Mouse (Mus musculus) olfactory bulb, adult 2 months (tissue): Measurements from ENCODE around the gene Abracl. TPM values are rescaled to one million over a fixed set of nuclear protein-coding genes. Genes with fewer than 3 reads are reported as not detected.

ENCODE experiments used
- H3K27ac ChIP-seq: fragments of 200-500 bp; 2 replicates; pipeline ENCODE4 v1.5.1; 2012; ENCODE audit warnings: low read depth, low read length; ENCODE audit not compliant: insufficient read depth
- H3K4me1 ChIP-seq: fragments of 200-500 bp; 2 replicates; pipeline ENCODE4 v1.6.1; 2012; ENCODE audit warnings: low read length; ENCODE audit not compliant: control insufficient read depth, insufficient read depth
- H3K4me3 ChIP-seq: fragments of 200-500 bp; 2 replicates; pipeline ENCODE4 v1.5.1; 2012; ENCODE audit warnings: mild to moderate bottlenecking, low read depth, low read length, moderate library complexity; ENCODE audit not compliant: insufficient read depth
- CTCF ChIP-seq: fragments of 200-500 bp; IDR thresholded peaks from 2 replicates; pipeline ENCODE4 v1.5.1; 2012; ENCODE audit warnings: low read depth, mild to moderate bottlenecking, low read length, moderate library complexity; ENCODE audit not compliant: insufficient read depth
- POLR2A ChIP-seq: fragments of 200-500 bp; IDR thresholded peaks from 2 replicates; pipeline ENCODE4 v1.6.1; 2012; ENCODE audit warnings: mild to moderate bottlenecking, low read depth, low read length, moderate library complexity; ENCODE audit not compliant: insufficient read depth
- WGBS: fragments of 180-500 bp; shearing (Covaris S2); methylation state at CpG from one replicate; pipeline ENCODE4 v1.1.7; 2018; 5-methylcytosine and 5-hydroxymethylcytosine counted together
- polyA plus RNA-seq: library from polyadenylated mRNA; stranded (reverse); fragments of >200 nt; gene quantifications from 2 replicates; pipeline ENCODE4 v1.2.4, GENCODE M21; 2012; ENCODE audit warnings: low replicate concordance; ENCODE audit not compliant: missing spikeins, insufficient read depth, insufficient read length

Gene Abracl
- polyA plus RNA-seq, 1 experiment = not detected

- no peak overlapping the region for H3K4me3 ChIP-seq
- H3K27ac ChIP-seq = no peak overlapping the region
- no peaks in the 10 kb centered on the region for H3K4me1 ChIP-seq
- TF ChIP-seq CTCF (no peak), POLR2A (no peak)
Observed at GRCm38 (mm10) chr10:18046380-18046779, 23.3 kb upstream of the Abracl start.

- H3K27ac ChIP-seq = no peak overlapping the region
- TF ChIP-seq CTCF = no peak
- no peak for TF ChIP-seq POLR2A
- no peak overlapping the region for H3K4me3 ChIP-seq
- no peaks in the 10 kb centered on the region for H3K4me1 ChIP-seq
- 74% methylated on average over 5 of the region's 5 CpGs for WGBS
Observed at GRCm38 (mm10) chr10:18036849-18037248, 13.8 kb upstream of the Abracl start.

DNA sequence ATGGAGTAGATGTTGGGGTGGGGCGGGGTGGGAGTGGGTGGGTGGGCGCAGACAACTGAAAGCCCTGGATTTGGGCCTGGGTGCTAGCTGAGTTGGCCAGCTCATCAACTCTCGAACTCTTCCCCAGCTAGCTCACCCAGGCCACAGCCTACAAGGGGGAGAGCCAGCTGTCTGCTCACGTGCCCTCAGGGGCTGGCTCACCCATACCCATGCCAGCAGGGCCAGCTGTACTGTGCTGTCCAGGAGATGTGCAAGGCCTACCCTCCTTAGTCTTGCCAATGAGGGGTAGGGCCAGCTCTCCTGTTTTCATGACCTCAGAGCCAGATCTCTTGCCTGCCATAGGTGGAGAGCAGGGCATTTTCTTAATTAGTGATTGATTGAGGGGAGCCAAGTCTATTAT lies 11.3 kb upstream of the Abracl start:
- WGBS = 90% methylated on average over 4 of the region's 4 CpGs
- Histone ChIP-seq H3K27ac (no peak overlapping the region), H3K4me3 (no peak overlapping the region), H3K4me1 (no peaks in the 10 kb centered on the region)
- TF ChIP-seq CTCF = no peak

DNA sequence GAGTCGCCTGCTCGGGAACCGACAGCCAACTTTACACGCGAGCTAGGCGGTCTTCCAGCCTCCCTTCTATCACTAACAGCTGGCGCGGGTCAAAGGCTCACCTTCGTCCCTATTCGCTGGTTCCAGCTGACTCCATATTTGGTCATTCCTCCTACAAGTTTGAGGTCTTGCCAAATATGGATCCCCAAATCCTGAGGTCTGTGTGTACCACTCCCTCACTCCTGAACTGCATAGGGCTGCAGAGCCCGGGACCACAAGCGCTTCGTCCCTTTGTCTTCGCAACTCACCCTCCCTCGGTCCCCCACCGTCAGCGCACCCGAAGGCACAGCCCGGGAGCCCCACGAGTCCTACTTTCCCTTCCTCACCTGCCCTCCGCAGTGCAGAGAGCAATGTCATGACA lies 776 bp downstream of the Abracl start:
- H3K4me1 ChIP-seq = peaks cover 5% of the 10 kb centered on the region; the same call in 1 of the 2 replicates
- peak overlapping the region; percentile 66 for H3K4me3 ChIP-seq
- no peak overlapping the region for H3K27ac ChIP-seq
- no peak for TF ChIP-seq POLR2A
- under 1% methylated on average over 21 of the region's 21 CpGs for WGBS

DNA sequence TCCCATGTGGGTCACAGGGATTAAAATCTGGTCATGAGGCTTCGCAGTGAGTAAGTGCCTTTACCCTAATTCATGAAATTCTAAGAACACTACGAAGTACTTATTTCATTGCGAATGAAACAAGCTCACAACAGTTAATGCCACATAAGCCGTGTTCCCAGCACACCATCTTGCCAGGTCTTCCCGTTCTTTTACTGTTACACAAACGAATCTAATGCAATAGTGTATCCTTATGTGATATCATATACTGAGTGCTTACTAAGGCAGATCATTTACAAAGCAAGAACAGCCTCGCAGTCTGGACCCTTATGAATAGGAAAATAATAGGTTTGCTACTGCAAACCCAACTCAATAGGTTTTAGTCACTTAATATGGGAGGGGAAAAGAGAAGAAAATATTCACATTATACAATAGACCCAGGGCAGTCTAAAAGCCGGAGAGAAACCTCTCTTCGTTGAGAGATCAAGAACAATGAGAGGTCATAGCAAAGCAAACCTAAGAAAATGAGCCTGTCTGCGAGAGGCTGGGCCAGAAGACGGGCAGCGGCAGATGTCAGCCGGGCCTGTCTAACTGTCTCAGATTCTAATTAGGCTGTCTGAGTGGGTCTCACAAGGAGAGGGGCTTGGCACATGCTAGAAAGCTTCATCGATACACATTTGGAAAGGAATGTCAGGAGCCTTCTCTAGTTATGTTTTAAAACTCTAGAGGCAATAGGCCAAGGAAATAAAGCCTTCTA lies 1.3 kb downstream of the Abracl start:
- TF ChIP-seq CTCF (no peak), POLR2A (no peak)
- WGBS = 30% methylated on average over 14 of the region's 14 CpGs
- Histone ChIP-seq H3K4me1 (peaks cover 5% of the 10 kb centered on the region; the same call in 1 of the 2 replicates), H3K4me3 (peak overlapping the region; percentile 66), H3K27ac (no peak overlapping the region)

DNA sequence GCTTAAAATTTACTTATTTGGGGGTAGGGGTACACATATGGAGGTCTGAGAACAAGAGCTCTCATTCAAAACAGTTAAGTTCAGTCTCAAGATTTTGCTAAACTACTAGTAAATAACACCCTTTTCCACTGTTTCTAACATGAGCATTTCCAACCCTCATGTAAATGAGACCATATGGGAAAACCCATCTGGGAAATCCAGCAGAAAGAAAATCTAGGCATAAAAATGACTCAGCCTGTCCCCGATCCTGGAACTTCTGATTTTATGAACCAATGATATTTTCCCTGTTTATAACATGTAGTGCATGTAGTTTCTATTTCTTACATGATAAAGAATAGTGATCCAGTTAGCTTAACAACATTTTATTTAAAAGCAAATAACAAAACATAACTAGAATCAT lies 2.2 kb downstream of the Abracl start:
- 82% methylated on average over 1 of the region's 1 CpGs for WGBS
- H3K27ac ChIP-seq = no peak overlapping the region
- TF ChIP-seq CTCF = no peak
- no peak for TF ChIP-seq POLR2A
- peaks cover 5% of the 10 kb centered on the region; the same call in 1 of the 2 replicates for H3K4me1 ChIP-seq
- no peak overlapping the region for H3K4me3 ChIP-seq

- WGBS = 53% methylated on average over 7 of the region's 7 CpGs
- H3K4me1 ChIP-seq = peaks cover 5% of the 10 kb centered on the region; the same call in 1 of the 2 replicates
- no peak for TF ChIP-seq CTCF
- H3K4me3 ChIP-seq = no peak overlapping the region
- no peak overlapping the region for H3K27ac ChIP-seq
Observed at GRCm38 (mm10) chr10:18020443-18020842, 2.6 kb downstream of the Abracl start.

DNA sequence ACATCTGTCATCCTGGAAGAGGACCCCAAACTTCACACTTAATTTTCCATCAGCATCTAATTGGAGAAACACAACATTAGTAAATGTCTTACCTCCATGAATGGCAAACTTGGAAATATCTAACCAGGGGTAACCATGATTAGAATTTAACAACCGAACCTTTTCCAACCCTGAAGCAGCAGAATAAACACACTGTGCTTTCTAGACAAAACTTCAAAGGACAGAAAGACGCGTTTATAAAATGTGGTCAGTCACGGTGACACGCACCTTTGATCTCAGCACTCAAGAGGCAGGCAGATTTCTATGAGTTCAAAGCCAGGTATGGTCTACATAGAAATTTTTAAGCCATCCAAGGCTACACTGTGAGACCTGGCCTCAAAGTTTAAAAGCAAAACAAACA lies 11.3 kb downstream of the Abracl start:
- Histone ChIP-seq H3K4me3 (no peak overlapping the region), H3K27ac (no peak overlapping the region), H3K4me1 (no peaks in the 10 kb centered on the region)
- WGBS = 88% methylated on average over 5 of the region's 5 CpGs
- TF ChIP-seq CTCF (no peak), POLR2A (no peak)

- TF ChIP-seq POLR2A (no peak), CTCF (no peak)
- no peak overlapping the region for H3K4me3 ChIP-seq
- no peaks in the 10 kb centered on the region for H3K4me1 ChIP-seq
- 95% methylated on average over 1 of the region's 1 CpGs for WGBS
- H3K27ac ChIP-seq = no peak overlapping the region
Observed at GRCm38 (mm10) chr10:18009744-18010143, 13.3 kb downstream of the Abracl start.

DNA sequence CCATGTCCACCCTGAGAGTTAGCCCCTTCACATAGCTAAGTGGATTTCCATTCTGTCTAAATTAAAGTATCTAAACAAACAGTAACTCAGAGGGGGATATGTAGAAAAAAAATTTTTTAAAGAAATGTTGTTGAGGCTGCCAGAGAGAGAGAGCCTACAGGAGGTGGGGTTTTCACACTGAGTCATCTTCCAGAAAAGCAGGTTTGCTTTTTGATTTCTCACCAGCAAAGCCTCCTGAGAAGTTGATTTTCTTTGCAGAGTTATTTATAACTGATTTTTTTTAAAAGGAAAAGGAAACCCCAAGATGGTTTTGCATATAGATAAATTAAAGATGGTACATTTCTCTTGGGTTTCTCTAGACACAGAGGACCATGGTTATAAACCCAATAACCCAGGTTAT lies 15.0 kb downstream of the Abracl start:
- Histone ChIP-seq H3K4me3 (no peak overlapping the region), H3K27ac (no peak overlapping the region), H3K4me1 (no peaks in the 10 kb centered on the region)
- no peak for TF ChIP-seq POLR2A
- no peak for TF ChIP-seq CTCF
